ENCODE assay signal across 20 mouse cellular contexts in the genomic region with DNA sequence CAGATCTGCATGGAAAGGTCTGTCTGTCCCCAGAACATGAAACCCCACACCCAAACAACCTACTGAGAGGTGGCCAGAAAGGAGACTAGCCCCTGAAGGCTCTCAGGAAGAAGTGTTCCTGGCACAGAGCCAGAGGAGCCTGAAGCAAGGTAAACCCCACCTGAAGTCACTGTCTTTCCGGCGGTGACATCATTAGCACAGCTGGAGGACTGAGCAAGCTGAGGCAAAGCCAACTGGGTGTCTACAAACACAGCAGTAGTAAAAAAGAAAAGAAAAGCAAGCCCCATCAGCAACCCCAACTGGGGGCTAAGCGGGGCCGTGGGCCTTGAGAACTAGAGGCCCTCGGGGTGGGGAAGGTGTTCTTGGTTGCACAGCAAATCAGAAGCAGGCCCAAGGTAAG. TPM values are rescaled to one million over a fixed set of nuclear protein-coding genes. Genes with fewer than 3 reads are reported as not detected.
A peak's percentile ranks its signal among the peaks of the same experiment; 100 is the strongest.
DNase-seq lines count a peak whose midpoint lies in the region; ATAC-seq and TF ChIP-seq lines count a peak whose summit lies in the region.
"Had no signal": no experiment of that assay in that cellular context is flagged by ENCODE, and none has a peak within 500 bp of the region (broad histone marks: within the 10 kb centered on the region; RNA-seq: fewer than 3 reads in every experiment).

No protein-coding gene starts in this region.

- peaks cover 22% of the 10 kb centered on the region for H3K4me1 ChIP-seq in limb, embryonic 15.5 days
- peaks cover 22% of the 10 kb centered on the region for H3K4me1 ChIP-seq in limb, embryonic 10.5 days
- peaks cover 56% of the 10 kb centered on the region for H3K4me1 ChIP-seq in E14TG2a.4 (replicated peaks; ENCODE audit: low read depth, low read length)
- H3K4me1 ChIP-seq: forebrain, embryonic 13.5 days; intestine, embryonic 15.5 days had no signal

- no peak overlapping the region for H3K4me2 ChIP-seq in limb, embryonic 15.5 days
- H3K4me2 ChIP-seq: forebrain, embryonic 13.5 days; heart, embryonic 11.5 days; heart, embryonic 15.5 days; hindbrain, embryonic 13.5 days; intestine, embryonic 15.5 days had no signal

- no peaks in the 10 kb centered on the region for H3K27me3 ChIP-seq in limb, embryonic 15.5 days
- H3K27me3 ChIP-seq in limb, embryonic 10.5 days (ENCODE audit: low read depth, poor library complexity, severe bottlenecking): no peaks in the 10 kb centered on the region
- peaks cover 18% of the 10 kb centered on the region for H3K27me3 ChIP-seq in E14TG2a.4 (ENCODE audit: insufficient read depth, low read length)
- H3K27me3 ChIP-seq: forebrain, embryonic 13.5 days; heart, embryonic 15.5 days; intestine, embryonic 15.5 days had no signal

- 58% methylated on average over 5 of the region's 5 CpGs for WGBS in limb, embryonic 15.5 days
- 79% methylated on average over 5 of the region's 5 CpGs for WGBS in limb, embryonic 10.5 days

- intact Hi-C loops in left cerebral cortex, adult 2 months (cut with DNase I): loop anchor here (2.0 kb wide), 1 partner anchor 118 kb away; no protein-coding TSS in a partner anchor

- H3K36me3 ChIP-seq in limb, embryonic 15.5 days: no peaks in the 10 kb centered on the region
- H3K36me3 ChIP-seq in limb, embryonic 10.5 days: no peaks in the 10 kb centered on the region
- H3K36me3 ChIP-seq in E14TG2a.4 (ENCODE audit: insufficient read depth, low read length): no peaks in the 10 kb centered on the region
- H3K36me3 ChIP-seq: heart, embryonic 15.5 days; hindbrain, embryonic 13.5 days; intestine, embryonic 15.5 days had no signal

- no peak for DNase-seq in limb, embryonic 10.5 days (ENCODE audit: low spot score)
- DNase-seq in ES-CJ7 (ENCODE audit: low read depth, low spot score): peak; percentile 61
- DNase-seq in yolk sac, embryonic 10.5 days (ENCODE audit: low spot score): peak; percentile 30
- no peak for DNase-seq in left cerebral cortex, adult 2 months (ENCODE audit: extremely low spot score in 1 of 2, low spot score in 2 of 2)
- no peak for DNase-seq in layer of hippocampus, postnatal 14 days (ENCODE audit: low spot score in 2 of 2)
- DNase-seq: cerebellum, adult 11-12 months; cerebellum, adult 9-11 months; cerebellum, postnatal 36 days; forebrain, postnatal 0 days; gastrocnemius, postnatal 14 days; heart, adult 2 months; heart, postnatal 14 days had no signal

- ATAC-seq in limb, embryonic 15.5 days (ENCODE audit: insufficient number of reproducible peaks, low FRiP score, low TSS enrichment, low read depth): no peak
- ATAC-seq: forebrain, embryonic 13.5 days; forebrain, postnatal 0 days; hindbrain, postnatal 0 days; intestine, embryonic 15.5 days had no signal

- H3K9ac ChIP-seq in limb, embryonic 15.5 days: no peak overlapping the region
- H3K9ac ChIP-seq: forebrain, embryonic 13.5 days; forebrain, postnatal 0 days; heart, embryonic 15.5 days; hindbrain, embryonic 13.5 days; intestine, embryonic 15.5 days had no signal

- H3K27ac ChIP-seq in limb, embryonic 15.5 days: 0 out of 2 replicates have a peak overlapping the region, but pooled peaks have one; percentile 9
- H3K27ac ChIP-seq in limb, embryonic 10.5 days: no peak overlapping the region
- no peak overlapping the region for H3K27ac ChIP-seq in left cerebral cortex, adult 2 months
- H3K27ac ChIP-seq: forebrain, embryonic 13.5 days; heart, adult 2 months; heart, embryonic 15.5 days; hindbrain, embryonic 13.5 days; hindbrain, postnatal 0 days; intestine, embryonic 15.5 days had no signal

- no peak overlapping the region for H3K4me3 ChIP-seq in limb, embryonic 15.5 days
- H3K4me3 ChIP-seq in limb, embryonic 10.5 days: no peak overlapping the region
- peak overlapping the region; percentile 13 for H3K4me3 ChIP-seq in E14TG2a.4 (replicated peaks; ENCODE audit: low read length)
- H3K4me3 ChIP-seq in left cerebral cortex, adult 2 months: no peak overlapping the region
- H3K4me3 ChIP-seq: forebrain, embryonic 13.5 days; heart, adult 2 months; heart, embryonic 15.5 days; hindbrain, embryonic 13.5 days; intestine, embryonic 15.5 days had no signal

- no peak for TF ChIP-seq CTCF in E14TG2a.4 (conservative IDR thresholded peaks at IDR 0.05; ENCODE audit: low read length)
- no peak for TF ChIP-seq CTCF in left cerebral cortex, adult 2 months (IDR thresholded peaks at IDR 0.05)

- H3K9me3 ChIP-seq in limb, embryonic 15.5 days: no peaks in the 10 kb centered on the region
- no peaks in the 10 kb centered on the region for H3K9me3 ChIP-seq in limb, embryonic 10.5 days (replicated peaks)
- no peaks in the 10 kb centered on the region for H3K9me3 ChIP-seq in E14TG2a.4 (ENCODE audit: low read length)
- H3K9me3 ChIP-seq: forebrain, embryonic 13.5 days; heart, embryonic 15.5 days; hindbrain, embryonic 13.5 days; intestine, embryonic 15.5 days had no signal

RNA-seq across cellular contexts. Expression of a gene that starts 26.2 kb away (rescaled TPM):
- 10.4 and 12.0 TPM in 2 replicates for polyA plus RNA-seq in limb, embryonic 15.5 days (2015; fragmentation: Nextera tagmentation; extraction: Ambion mirVana)
- polyA plus RNA-seq in limb, embryonic 10.5 days (2016; fragmentation: Nextera tagmentation; extraction: Ambion mirVana): 1.4 and 3.2 TPM in 2 replicates
- 100 to 1,000 TPM; 429 to 434 TPM for total RNA-seq in left cerebral cortex, adult 2 months (2021)
- 100 to 1,000 TPM; 462 to 472 TPM for total RNA-seq in layer of hippocampus, postnatal 14 days (2021)

RNA-seq across cellular contexts. Expression of a gene that starts 26.7 kb away (rescaled TPM):
- polyA plus RNA-seq in limb, embryonic 15.5 days (2015; fragmentation: Nextera tagmentation; extraction: Ambion mirVana): 1,003 and 1,080 TPM in 2 replicates
- polyA plus RNA-seq in limb, embryonic 10.5 days (2016; fragmentation: Nextera tagmentation; extraction: Ambion mirVana): 1,077 and 1,189 TPM in 2 replicates
- total RNA-seq in left cerebral cortex, adult 2 months (2021): 100 to 1,000 TPM; 439 to 468 TPM
- 100 to 1,000 TPM; 460 to 491 TPM for total RNA-seq in layer of hippocampus, postnatal 14 days (2021)

RNA-seq across cellular contexts. Expression of a gene that starts 50.2 kb away (rescaled TPM):
- 3.1 TPM in 2 replicates for polyA plus RNA-seq in limb, embryonic 15.5 days (2015; fragmentation: Nextera tagmentation; extraction: Ambion mirVana)
- 1.5 and 2.0 TPM in 2 replicates for polyA plus RNA-seq in limb, embryonic 10.5 days (2016; fragmentation: Nextera tagmentation; extraction: Ambion mirVana)
- 10 to 100 TPM; 32.7 to 41.7 TPM for total RNA-seq in left cerebral cortex, adult 2 months (2021)
- total RNA-seq in layer of hippocampus, postnatal 14 days (2021): 10 to 100 TPM; 45.4 to 48.1 TPM

Comparison
In these comparisons a context has a peak if more than half of its experiments do, and no peak if none do; other contexts are left out.
1. DNase-seq: peak in ES-CJ7 (single experiment) and yolk sac, embryonic 10.5 days (single experiment); none in limb, embryonic 10.5 days (single experiment), left cerebral cortex, adult 2 months (0 of 2) and layer of hippocampus, postnatal 14 days (0 of 2).